Mouse (Mus musculus) heart, adult 11 months (tissue): ENCODE data around the gene Col9a2.
"Not testable (repeated sequence)": the region's sequence is repeated elsewhere in the genome, so short reads cannot be mapped to it uniquely, and the experiment has no call there.

Source experiments
- DNase-seq: peaks from one replicate; pipeline ENCODE4 v3.0.0; 2022

The Col9a2 gene

GRCm38 (mm10) chr4:121021911-121022310 lies 17.3 kb upstream of the Col9a2 start:
- no peak for DNase-seq

- DNase-seq, result no peak
These were observed 15.7 kb upstream of the Col9a2 start for GRCm38 (mm10) chr4:121023464-121023863.

- peak; percentile 91 for DNase-seq
These were observed 15.2 kb upstream of the Col9a2 start for GRCm38 (mm10) chr4:121023941-121024340.

GRCm38 (mm10) chr4:121025681-121026080 lies 13.5 kb upstream of the Col9a2 start:
- DNase-seq, result no peak

GRCm38 (mm10) chr4:121028146-121028545 lies 11.0 kb upstream of the Col9a2 start:
- DNase-seq, result no peak

GRCm38 (mm10) chr4:121028659-121029392 lies 10.4 kb upstream of the Col9a2 start:
- DNase-seq, result no peak

- no peak for DNase-seq
These were observed 9.6 kb upstream of the Col9a2 start for GRCm38 (mm10) chr4:121029632-121030031.

- DNase-seq, result no peak
These were observed 7.7 kb upstream of the Col9a2 start for GRCm38 (mm10) chr4:121031440-121031839.

GRCm38 (mm10) chr4:121033006-121033405 lies 6.2 kb upstream of the Col9a2 start:
- no peak for DNase-seq

GRCm38 (mm10) chr4:121040323-121040722 lies 1.1 kb downstream of the Col9a2 start:
- no peak for DNase-seq

GRCm38 (mm10) chr4:121040897-121041671 lies 1.9 kb downstream of the Col9a2 start:
- DNase-seq, result peak; percentile 94

- no peak for DNase-seq
These were observed 3.3 kb downstream of the Col9a2 start for GRCm38 (mm10) chr4:121042472-121042871.

GRCm38 (mm10) chr4:121042946-121043345 lies 3.8 kb downstream of the Col9a2 start:
- DNase-seq, result no peak

GRCm38 (mm10) chr4:121051863-121052262 lies 12.7 kb downstream of the Col9a2 start:
- DNase-seq, result no peak

GRCm38 (mm10) chr4:121052454-121053323 lies 13.5 kb downstream of the Col9a2 start:
- DNase-seq, result peak; percentile 87

- no peak for DNase-seq
These were observed 17.2 kb downstream of the Col9a2 start for GRCm38 (mm10) chr4:121056342-121056741.

- no peak for DNase-seq
These were observed 17.8 kb downstream of the Col9a2 start for GRCm38 (mm10) chr4:121057032-121057431.

GRCm38 (mm10) chr4:121059218-121059617 lies 20.0 kb downstream of the Col9a2 start:
- not testable (repeated sequence) for DNase-seq

GRCm38 (mm10) chr4:121065336-121065735 lies 26.2 kb downstream of the Col9a2 start:
- peak; percentile 85 for DNase-seq

GRCm38 (mm10) chr4:121074250-121074649 lies 35.1 kb downstream of the Col9a2 start:
- DNase-seq, result peak; percentile 17

- peak; percentile 16 for DNase-seq
These were observed 38.9 kb downstream of the Col9a2 start for GRCm38 (mm10) chr4:121077915-121078646.

GRCm38 (mm10) chr4:121080395-121080794 lies 41.2 kb downstream of the Col9a2 start:
- peak; percentile 30 for DNase-seq
